Mouse (Mus musculus) G1E (cell line): ENCODE data around the gene Steap3.

ENCODE experiments used
- CTCF ChIP-seq: IDR thresholded peaks from 2 replicates; pipeline ENCODE4 v1.5.1; 2012; ENCODE audit warnings: low read depth, low read length, inconsistent platforms, mixed read lengths
- GATA1 ChIP-seq: IDR thresholded peaks from 2 replicates; pipeline ENCODE4 v1.6.1; 2012; ENCODE audit warnings: borderline replicate concordance, low read length, inconsistent platforms, mixed read lengths
- GATA2 ChIP-seq: IDR thresholded peaks from 2 replicates; pipeline ENCODE4 v1.6.1; 2012; ENCODE audit warnings: low read depth, low read length, inconsistent platforms, borderline replicate concordance
- POLR2AphosphoS5 ChIP-seq: IDR thresholded peaks from 2 replicates; pipeline ENCODE4 v1.6.1; 2012; ENCODE audit warnings: low read depth, low read length, inconsistent platforms; ENCODE audit not compliant: insufficient replicate concordance
- TAL1 ChIP-seq: conservative IDR thresholded peaks from 2 replicates; pipeline ENCODE4 v1.6.1; 2012; ENCODE audit warnings: low read depth, low read length, inconsistent platforms, mixed read lengths

DNA sequence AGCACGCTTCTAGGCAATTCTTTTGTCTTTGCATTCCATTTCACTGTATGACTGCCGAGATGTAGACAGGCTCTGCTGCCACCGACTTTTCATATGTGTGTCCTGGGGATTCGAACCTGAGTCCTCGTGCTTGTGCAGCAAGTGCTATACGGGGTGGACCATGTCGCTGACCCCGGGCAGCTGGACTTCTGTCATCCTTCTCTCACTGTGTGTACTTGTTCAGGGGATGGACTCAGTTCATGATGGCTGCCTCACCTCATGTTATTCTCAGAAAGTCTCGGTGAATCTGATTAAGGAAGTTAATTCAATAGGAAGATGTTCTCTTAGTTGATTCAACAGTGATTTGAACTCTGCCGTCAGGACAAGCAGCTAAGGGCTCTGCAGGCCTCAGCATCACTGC lies 78.9 kb downstream of the Steap3 start:
- TF ChIP-seq CTCF = no peak
- no peak for TF ChIP-seq TAL1
- no peak for TF ChIP-seq GATA1
- TF ChIP-seq POLR2AphosphoS5 = no peak
- TF ChIP-seq GATA2 = no peak
